Mouse (Mus musculus) cerebellum, adult 2 months (tissue): Measurements from ENCODE around the gene Mex3d.

ENCODE experiments used
- CTCF ChIP-seq: fragments of 200-500 bp; IDR thresholded peaks from 2 replicates; pipeline ENCODE4 v1.5.1; 2011; ENCODE audit warnings: low read depth, mild to moderate bottlenecking, control low read depth, low read length, moderate library complexity, borderline replicate concordance; ENCODE audit not compliant: insufficient read depth
- POLR2A ChIP-seq: fragments of 200-500 bp; IDR thresholded peaks from 2 replicates; pipeline ENCODE4 v1.6.1; 2011; ENCODE audit warnings: low read length, control low read depth, borderline replicate concordance; ENCODE audit not compliant: insufficient read depth

DNA sequence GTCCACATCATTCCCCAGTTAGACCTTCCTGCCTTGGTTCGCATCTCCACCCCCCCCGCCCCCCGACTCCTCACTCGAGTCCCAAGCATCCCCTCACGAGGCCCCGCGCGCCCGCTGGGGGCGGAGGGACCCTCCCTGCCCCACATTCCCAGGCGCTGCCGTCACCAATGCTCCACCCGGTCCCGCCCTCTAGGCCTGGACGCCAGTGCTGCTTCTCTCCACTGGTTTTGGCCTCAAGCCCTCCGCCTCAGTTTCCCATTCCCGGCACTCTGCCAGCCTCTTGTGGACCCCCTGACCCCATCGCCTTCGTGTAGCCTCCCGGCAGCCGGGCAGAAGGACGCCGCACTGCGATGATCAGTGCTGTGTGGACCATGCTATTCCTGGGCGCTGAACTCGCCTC is 38.5 kb downstream of the Mex3d start:
- TF ChIP-seq CTCF (no peak), POLR2A (no peak)
